Comparison of ENCODE assay signal across 11 mouse cellular contexts in the genomic region with DNA sequence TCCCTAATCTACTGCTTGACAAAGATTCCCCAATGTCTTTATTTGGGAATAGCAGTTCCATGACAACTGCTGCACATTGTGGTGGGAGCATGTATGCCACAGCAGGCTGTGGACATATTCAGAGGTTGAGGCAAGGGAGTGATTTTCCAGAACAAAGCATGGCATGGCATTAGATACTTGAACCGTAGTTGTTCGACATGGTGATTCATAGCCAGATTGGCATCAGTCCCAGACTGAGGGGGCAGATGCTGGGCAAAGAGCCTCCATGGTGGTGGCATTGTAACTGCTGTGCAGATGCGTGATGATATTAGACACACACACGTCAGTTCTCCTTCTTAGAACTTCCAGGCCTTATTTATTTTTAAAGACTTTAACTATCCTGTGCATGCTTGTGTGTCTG.
DNase-seq lines count a peak whose midpoint lies in the region; ATAC-seq and TF ChIP-seq lines count a peak whose summit lies in the region.
"Had no signal": no experiment of that assay in that cellular context is flagged by ENCODE, and none has a peak within 500 bp of the region (broad histone marks: within the 10 kb centered on the region; RNA-seq: fewer than 3 reads in every experiment).

No protein-coding gene starts in this region.

- H3K9ac ChIP-seq in hindbrain, postnatal 0 days (replicated peaks; ENCODE audit: low read length), result no peak overlapping the region
- no peak overlapping the region for H3K9ac ChIP-seq in hindbrain, embryonic 16.5 days (ENCODE audit: low read depth, low read length)
- H3K9ac ChIP-seq: hindbrain, embryonic 13.5 days had no signal

- WGBS in hindbrain, postnatal 0 days, result 42% methylated on average over 4 of the region's 4 CpGs
- 43% methylated on average over 4 of the region's 4 CpGs for WGBS in hindbrain, embryonic 16.5 days

- DNase-seq in hindbrain, postnatal 0 days (ENCODE audit: low spot score), result peak; percentile 72
- DNase-seq in Muller cell, postnatal 12 days (ENCODE audit: inconsistent ontology term), result peak; percentile 89
- peak; percentile 87 for DNase-seq in adrenal gland, postnatal 14 days
- peak; percentile 20 to 45 for DNase-seq in layer of hippocampus, postnatal 36 days
- no peak for DNase-seq in heart, adult 11 months
- DNase-seq in embryo, embryonic 10 days (ENCODE audit: low spot score), result no peak
- no peak for DNase-seq in liver
- DNase-seq: embryo, embryonic 11 days; thymus, postnatal 14 days had no signal

- no peak overlapping the region for H3K4me2 ChIP-seq in hindbrain, postnatal 0 days (ENCODE audit: low read depth, low read length)
- no peak overlapping the region for H3K4me2 ChIP-seq in hindbrain, embryonic 16.5 days (ENCODE audit: low read length)
- H3K4me2 ChIP-seq: hindbrain, embryonic 13.5 days had no signal

- no peak for TF ChIP-seq CTCF in hindbrain, postnatal 0 days (IDR thresholded peaks at IDR 0.05; ENCODE audit: low read depth)

- no peak overlapping the region for H3K27ac ChIP-seq in hindbrain, postnatal 0 days
- H3K27ac ChIP-seq in hindbrain, embryonic 16.5 days (ENCODE audit: low read depth, low read length), result no peak overlapping the region
- H3K27ac ChIP-seq: hindbrain, embryonic 13.5 days had no signal

- H3K27me3 ChIP-seq in hindbrain, postnatal 0 days (ENCODE audit: insufficient read depth, low read length), result no peaks in the 10 kb centered on the region
- no peaks in the 10 kb centered on the region for H3K27me3 ChIP-seq in hindbrain, embryonic 16.5 days (replicated peaks; ENCODE audit: control insufficient read depth, insufficient read depth, low read length)
- H3K27me3 ChIP-seq: hindbrain, embryonic 13.5 days had no signal

- no peak overlapping the region for H3K4me3 ChIP-seq in hindbrain, postnatal 0 days (ENCODE audit: low read length)
- no peak overlapping the region for H3K4me3 ChIP-seq in hindbrain, embryonic 16.5 days (ENCODE audit: low read length)
- H3K4me3 ChIP-seq: hindbrain, embryonic 13.5 days had no signal

- 0 out of 2 replicates have a peak, but pooled peaks have one; percentile 61 for ATAC-seq in hindbrain, postnatal 0 days
- ATAC-seq in hindbrain, embryonic 16.5 days, result no peak

- no peaks in the 10 kb centered on the region for H3K4me1 ChIP-seq in hindbrain, postnatal 0 days (ENCODE audit: insufficient read depth, low read length)
- peaks cover 4% of the 10 kb centered on the region; the same call in 1 of the 2 replicates for H3K4me1 ChIP-seq in hindbrain, embryonic 16.5 days (ENCODE audit: control insufficient read depth, insufficient read depth, low read depth, low read length)

- no peaks in the 10 kb centered on the region for H3K36me3 ChIP-seq in hindbrain, postnatal 0 days (ENCODE audit: insufficient read depth, low read length)
- no peaks in the 10 kb centered on the region for H3K36me3 ChIP-seq in hindbrain, embryonic 16.5 days (ENCODE audit: control insufficient read depth, insufficient read depth, low read length)
- H3K36me3 ChIP-seq: hindbrain, embryonic 13.5 days had no signal

- H3K9me3 ChIP-seq in hindbrain, postnatal 0 days (ENCODE audit: low read length), result no peaks in the 10 kb centered on the region
- no peaks in the 10 kb centered on the region for H3K9me3 ChIP-seq in hindbrain, embryonic 16.5 days (ENCODE audit: control insufficient read depth, low read length)
- H3K9me3 ChIP-seq: hindbrain, embryonic 13.5 days had no signal

Comparison
In these comparisons a context has a peak if more than half of its experiments do, and no peak if none do; other contexts are left out.
1. DNase-seq: peak in hindbrain, postnatal 0 days (single experiment), Muller cell, postnatal 12 days (single experiment), adrenal gland, postnatal 14 days (single experiment) and layer of hippocampus, postnatal 36 days (2 of 2); none in heart, adult 11 months (single experiment), embryo, embryonic 10 days (single experiment) and liver (single experiment).